Mouse (Mus musculus): ENCODE measurements around the gene Nup188. TPM values are rescaled to one million over a fixed set of nuclear protein-coding genes. Genes with fewer than 3 reads are reported as not detected.

Gene Nup188
- polyA plus RNA-seq, 1 experiment: 53.0 TPM

GRCm38 (mm10) chr2:30243391-30243790 lies 42.8 kb upstream of the Nup188 start:
- H3K27ac ChIP-seq (ENCODE audit: insufficient read depth, low read length): no peak overlapping the region
- no peak for TF ChIP-seq CTCF (IDR thresholded peaks at IDR 0.05; ENCODE audit: borderline replicate concordance, insufficient read depth, low read length)
- TF ChIP-seq POLR2A (IDR thresholded peaks at IDR 0.05; ENCODE audit: low read depth, low read length): no peak
- H3K4me3 ChIP-seq (ENCODE audit: insufficient read depth, low read length): no peak overlapping the region
- H3K4me1 ChIP-seq (ENCODE audit: control insufficient read depth, insufficient read depth, low read length): peaks cover 6% of the 10 kb centered on the region; the same call in 1 of the 2 replicates

GRCm38 (mm10) chr2:30244595-30245178 lies 41.5 kb upstream of the Nup188 start:
- TF ChIP-seq CTCF (IDR thresholded peaks at IDR 0.05; ENCODE audit: borderline replicate concordance, insufficient read depth, low read length): no peak
- TF ChIP-seq POLR2A (IDR thresholded peaks at IDR 0.05; ENCODE audit: low read depth, low read length): no peak
- Histone ChIP-seq H3K4me3 (ENCODE audit: insufficient read depth, low read length) (no peak overlapping the region), H3K27ac (ENCODE audit: insufficient read depth, low read length) (no peak overlapping the region), H3K4me1 (ENCODE audit: control insufficient read depth, insufficient read depth, low read length) (peaks cover 6% of the 10 kb centered on the region; the same call in 1 of the 2 replicates)

DNA sequence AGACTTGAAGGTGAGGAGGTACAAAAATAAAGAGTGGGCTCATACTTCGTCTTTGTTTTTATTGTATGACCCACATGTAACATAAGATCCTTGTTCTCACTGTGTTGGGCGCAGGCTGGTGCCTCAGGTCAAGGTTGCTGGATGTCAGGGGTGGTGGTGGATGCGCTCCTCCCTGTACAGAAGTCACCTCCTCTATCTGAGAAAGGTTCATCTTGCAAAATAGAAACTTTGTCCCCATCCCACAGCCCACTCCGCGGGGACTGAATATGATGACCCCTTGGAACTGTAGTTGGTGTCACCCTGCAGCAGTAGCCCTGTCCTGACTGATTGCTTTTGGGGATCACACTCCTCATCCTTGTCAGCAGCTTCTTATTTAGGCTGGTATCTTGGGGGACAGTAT lies 39.2 kb upstream of the Nup188 start:
- Histone ChIP-seq H3K27ac (ENCODE audit: insufficient read depth, low read length) (no peak overlapping the region), H3K4me1 (ENCODE audit: control insufficient read depth, insufficient read depth, low read length) (peaks cover 16% of the 10 kb centered on the region), H3K4me3 (ENCODE audit: insufficient read depth, low read length) (no peak overlapping the region)
- TF ChIP-seq POLR2A (IDR thresholded peaks at IDR 0.05; ENCODE audit: low read depth, low read length): no peak
- TF ChIP-seq CTCF (IDR thresholded peaks at IDR 0.05; ENCODE audit: borderline replicate concordance, insufficient read depth, low read length): no peak

GRCm38 (mm10) chr2:30247681-30248080 lies 38.5 kb upstream of the Nup188 start:
- H3K27ac ChIP-seq (ENCODE audit: insufficient read depth, low read length): no peak overlapping the region
- TF ChIP-seq CTCF (IDR thresholded peaks at IDR 0.05; ENCODE audit: borderline replicate concordance, insufficient read depth, low read length): no peak
- no peak for TF ChIP-seq POLR2A (IDR thresholded peaks at IDR 0.05; ENCODE audit: low read depth, low read length)
- peaks cover 16% of the 10 kb centered on the region for H3K4me1 ChIP-seq (ENCODE audit: control insufficient read depth, insufficient read depth, low read length)
- no peak overlapping the region for H3K4me3 ChIP-seq (ENCODE audit: insufficient read depth, low read length)

DNA sequence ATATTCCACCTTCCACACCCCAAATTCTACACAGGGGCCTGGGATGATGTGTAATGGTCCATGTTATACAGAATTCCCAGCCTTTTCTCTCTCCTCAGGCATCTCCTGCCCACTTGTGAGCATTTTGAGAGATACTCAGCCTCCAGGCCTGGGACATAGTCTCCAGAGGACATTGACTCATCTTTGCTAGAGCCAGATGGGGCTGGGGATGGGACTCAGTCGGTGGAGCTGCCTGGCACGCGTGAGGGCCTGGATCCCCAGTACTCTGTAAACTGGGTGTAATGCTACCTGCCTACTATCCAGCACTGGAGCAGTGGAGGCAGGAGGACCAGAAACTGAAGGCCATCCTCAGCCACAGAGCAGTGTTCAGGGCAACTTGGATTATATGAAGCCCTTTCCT lies 37.0 kb upstream of the Nup188 start:
- H3K27ac ChIP-seq (ENCODE audit: insufficient read depth, low read length): no peak overlapping the region
- peaks cover 15% of the 10 kb centered on the region for H3K4me1 ChIP-seq (ENCODE audit: control insufficient read depth, insufficient read depth, low read length)
- TF ChIP-seq CTCF (IDR thresholded peaks at IDR 0.05; ENCODE audit: borderline replicate concordance, insufficient read depth, low read length) (no peak), POLR2A (IDR thresholded peaks at IDR 0.05; ENCODE audit: low read depth, low read length) (no peak)
- H3K4me3 ChIP-seq (ENCODE audit: insufficient read depth, low read length): no peak overlapping the region

DNA sequence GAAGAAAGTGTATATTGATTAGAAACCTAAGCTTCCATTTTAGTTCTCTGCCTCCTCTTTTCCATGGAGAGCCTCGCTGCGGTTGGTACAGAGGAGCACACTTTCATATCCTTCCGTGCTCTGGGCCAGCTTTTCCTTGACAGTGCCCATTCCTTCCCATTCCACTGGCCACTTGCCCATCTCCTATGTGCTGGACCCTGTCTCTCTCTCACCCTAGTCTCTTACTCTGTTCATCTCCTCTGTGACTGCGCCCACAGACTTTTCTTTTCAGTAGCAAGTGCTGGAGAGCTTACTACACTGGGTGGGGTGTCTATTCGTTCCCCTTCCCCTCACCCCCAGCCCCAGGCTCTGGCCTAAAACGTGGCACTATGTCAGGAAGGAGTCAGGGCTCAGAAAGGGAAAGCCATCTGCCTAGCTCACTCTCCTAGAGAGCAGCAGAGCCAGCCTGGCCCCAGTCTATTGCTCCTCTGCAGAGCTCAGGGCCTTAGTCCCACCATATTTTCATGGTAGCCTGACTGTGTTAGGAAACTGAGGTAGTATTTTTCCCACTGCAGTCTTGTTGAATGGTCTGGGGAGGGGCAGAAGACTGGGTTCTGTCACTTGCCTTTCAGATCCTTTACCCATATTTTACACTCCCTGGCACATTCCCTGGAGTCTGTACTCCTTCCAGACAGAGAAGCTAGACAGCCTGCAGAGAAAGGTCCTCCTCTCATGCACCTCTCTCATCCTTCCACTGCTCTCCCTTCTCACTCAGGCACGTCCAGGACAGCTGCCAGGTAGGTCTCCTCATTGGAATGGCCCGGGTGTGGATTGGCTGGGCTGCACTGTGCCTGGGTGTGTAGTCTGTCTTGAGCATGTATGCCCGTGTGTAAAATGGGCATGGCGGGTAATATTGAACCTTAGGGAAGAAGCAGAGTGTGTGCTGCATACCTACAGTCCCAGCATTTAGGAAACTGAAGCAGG lies 35.8 kb upstream of the Nup188 start:
- no peak overlapping the region for H3K4me3 ChIP-seq (ENCODE audit: insufficient read depth, low read length)
- TF ChIP-seq CTCF (IDR thresholded peaks at IDR 0.05; ENCODE audit: borderline replicate concordance, insufficient read depth, low read length) (no peak), POLR2A (IDR thresholded peaks at IDR 0.05; ENCODE audit: low read depth, low read length) (no peak)
- H3K4me1 ChIP-seq (ENCODE audit: control insufficient read depth, insufficient read depth, low read length): peaks cover 13% of the 10 kb centered on the region
- H3K27ac ChIP-seq (ENCODE audit: insufficient read depth, low read length): no peak overlapping the region

DNA sequence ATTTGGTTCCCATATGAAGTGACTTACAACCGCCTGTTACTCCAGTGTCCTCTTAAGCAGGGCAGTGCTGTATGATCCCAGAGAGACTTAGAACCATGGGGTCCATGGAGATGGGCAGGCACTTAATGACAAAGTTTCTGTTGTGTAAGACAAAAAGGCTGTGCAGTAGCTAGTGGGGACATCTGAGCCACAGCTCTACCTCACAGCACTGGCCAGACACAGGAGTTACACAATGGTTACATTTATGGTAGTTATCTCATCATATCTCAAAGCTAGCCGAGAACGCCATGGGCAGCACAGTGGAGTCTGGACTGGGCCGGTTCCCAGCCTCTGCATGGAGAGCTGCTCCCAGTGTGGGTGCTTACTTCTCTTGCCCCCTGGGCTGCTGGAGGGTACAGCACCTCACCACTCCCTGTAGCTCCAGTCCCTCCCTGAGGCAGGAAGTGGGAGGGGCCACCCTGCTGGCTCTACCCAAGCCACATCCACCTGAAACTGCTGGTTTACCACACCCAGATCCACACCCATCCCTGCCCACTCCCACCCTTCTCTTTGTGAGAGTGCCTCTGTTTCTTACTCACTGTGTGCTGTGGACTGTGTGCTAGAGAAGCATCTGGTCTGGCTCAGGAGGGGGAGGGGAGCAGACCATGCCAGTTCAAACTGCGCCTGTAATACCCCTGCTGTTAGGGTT lies 34.6 kb upstream of the Nup188 start:
- Histone ChIP-seq H3K4me3 (ENCODE audit: insufficient read depth, low read length) (no peak overlapping the region), H3K27ac (ENCODE audit: insufficient read depth, low read length) (peak overlapping the region; percentile 30), H3K4me1 (ENCODE audit: control insufficient read depth, insufficient read depth, low read length) (peaks cover 13% of the 10 kb centered on the region)
- TF ChIP-seq CTCF (IDR thresholded peaks at IDR 0.05; ENCODE audit: borderline replicate concordance, insufficient read depth, low read length) (no peak), POLR2A (IDR thresholded peaks at IDR 0.05; ENCODE audit: low read depth, low read length) (no peak)

GRCm38 (mm10) chr2:30252521-30252920 lies 33.7 kb upstream of the Nup188 start:
- TF ChIP-seq CTCF (IDR thresholded peaks at IDR 0.05; ENCODE audit: borderline replicate concordance, insufficient read depth, low read length): no peak
- TF ChIP-seq POLR2A (IDR thresholded peaks at IDR 0.05; ENCODE audit: low read depth, low read length): no peak
- Histone ChIP-seq H3K27ac (ENCODE audit: insufficient read depth, low read length) (peak overlapping the region; percentile 30), H3K4me3 (ENCODE audit: insufficient read depth, low read length) (no peak overlapping the region), H3K4me1 (ENCODE audit: control insufficient read depth, insufficient read depth, low read length) (peaks cover 13% of the 10 kb centered on the region)

DNA sequence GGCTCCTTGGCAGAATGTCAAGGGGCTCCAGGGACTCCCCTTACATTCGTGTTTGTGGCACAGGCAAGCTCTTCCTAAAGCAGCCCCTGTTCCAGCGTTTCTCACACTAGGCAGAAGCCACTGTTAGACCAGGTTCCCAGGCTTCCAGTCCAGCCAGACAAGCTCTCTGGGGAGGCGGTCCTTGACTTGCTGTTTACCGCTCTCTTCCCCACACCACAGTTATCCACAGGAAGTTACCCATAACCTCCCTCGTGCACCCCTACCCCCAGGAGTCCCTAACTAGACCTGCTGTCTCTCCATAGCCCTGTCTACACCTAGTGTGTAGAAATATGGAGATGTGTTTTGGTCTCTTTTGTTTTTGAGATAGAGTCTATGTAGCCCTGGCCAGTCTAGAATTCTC lies 32.4 kb upstream of the Nup188 start:
- H3K4me1 ChIP-seq (ENCODE audit: control insufficient read depth, insufficient read depth, low read length): peaks cover 13% of the 10 kb centered on the region
- no peak overlapping the region for H3K27ac ChIP-seq (ENCODE audit: insufficient read depth, low read length)
- TF ChIP-seq POLR2A (IDR thresholded peaks at IDR 0.05; ENCODE audit: low read depth, low read length): no peak
- TF ChIP-seq CTCF (IDR thresholded peaks at IDR 0.05; ENCODE audit: borderline replicate concordance, insufficient read depth, low read length): no peak
- H3K4me3 ChIP-seq (ENCODE audit: insufficient read depth, low read length): no peak overlapping the region

Data from embryonic fibroblast, embryonic 13.5 days (primary cell).